Mouse (Mus musculus): ENCODE data around the gene Aldh16a1.

- no peak for TF ChIP-seq CTCF (IDR thresholded peaks at IDR 0.05; ENCODE audit: low read depth, low read length)
- no peak for TF ChIP-seq TAL1 (conservative IDR thresholded peaks at IDR 0.05; ENCODE audit: low read depth, low read length)
These were observed 24.2 kb upstream of the Aldh16a1 start for GRCm38 (mm10) chr7:45178550-45178949.
